Mouse (Mus musculus) hindbrain, embryonic 13.5 days (tissue): ENCODE data around the gene Nhs. TPM values are rescaled to one million over a fixed set of nuclear protein-coding genes. Genes with fewer than 3 reads are reported as not detected.

Source experiments
- ATAC-seq: fragments of 200-750 bp; cut with Nextera tagmentation; 2 replicates; pipeline ENCODE4 v1.8.0; 2017; ENCODE audit warnings: moderate TSS enrichment; ENCODE audit not compliant: low FRiP score
- H3K27ac ChIP-seq: fragments of 300-500 bp; sonication (generic); 2 replicates; pipeline ENCODE4 v1.5.1; 2015; ENCODE audit warnings: inconsistent platforms, mild to moderate bottlenecking, moderate library complexity
- H3K27me3 ChIP-seq: fragments of 300-500 bp; sonication (generic); 2 replicates; pipeline ENCODE4 v1.6.1; 2015; ENCODE audit warnings: mild to moderate bottlenecking, inconsistent platforms
- H3K36me3 ChIP-seq: fragments of 300-500 bp; sonication (generic); 2 replicates; pipeline ENCODE4 v1.6.1; 2015; ENCODE audit warnings: mild to moderate bottlenecking, inconsistent platforms
- H3K4me1 ChIP-seq: fragments of 300-500 bp; sonication (generic); replicated peaks from 2 replicates; pipeline ENCODE4 v1.6.1; 2015; ENCODE audit warnings: inconsistent platforms
- H3K4me2 ChIP-seq: fragments of 300-500 bp; sonication (generic); 2 replicates; pipeline ENCODE4 v1.6.1; 2015; ENCODE audit warnings: inconsistent platforms, mild to moderate bottlenecking, moderate library complexity
- H3K4me3 ChIP-seq: fragments of 300-500 bp; sonication (generic); 2 replicates; pipeline ENCODE4 v1.5.1; 2015; ENCODE audit warnings: mild to moderate bottlenecking, inconsistent platforms
- H3K9ac ChIP-seq: fragments of 300-500 bp; sonication (generic); 2 replicates; pipeline ENCODE4 v1.6.1; 2015; ENCODE audit warnings: mild to moderate bottlenecking, inconsistent platforms
- H3K9me3 ChIP-seq: fragments of 300-500 bp; sonication (generic); 2 replicates; pipeline ENCODE4 v1.6.1; 2016; ENCODE audit warnings: inconsistent platforms
- whole genome bisulfite sequencing: fragments of 180-500 bp; shearing (Covaris S2); methylation state at CpG from one replicate; pipeline ENCODE4 v1.1.7; 2015; 5-methylcytosine and 5-hydroxymethylcytosine counted together
- polyA plus RNA-seq: library from polyadenylated mRNA; unstranded; fragments of >200 nt; fragmentation: Nextera tagmentation; extraction: Ambion mirVana; gene quantifications from 2 replicates; pipeline ENCODE4 v1.2.1, GENCODE M21; 2015

Gene Nhs
- polyA plus RNA-seq, 1 experiment from 2014 or later, result 2.5 TPM

- no peak overlapping the region for H3K9ac ChIP-seq
- H3K27ac ChIP-seq, result no peak overlapping the region
- H3K4me1 ChIP-seq, result no peaks in the 10 kb centered on the region
- no peaks in the 10 kb centered on the region for H3K36me3 ChIP-seq
- ATAC-seq, result no peak
- WGBS, result 64% methylated on average over 2 of the region's 2 CpGs
- peaks cover 40% of the 10 kb centered on the region; the same call in 1 of the 2 replicates for H3K27me3 ChIP-seq
- no peaks in the 10 kb centered on the region for H3K9me3 ChIP-seq
- no peak overlapping the region for H3K4me3 ChIP-seq
- H3K4me2 ChIP-seq, result no peak overlapping the region
Observed at GRCm38 (mm10) chrX:162063164-162063563, 96.4 kb downstream of the Nhs start.

GRCm38 (mm10) chrX:162055635-162056034, 103.9 kb downstream of the Nhs start:
- H3K27me3 ChIP-seq, result peaks cover 46% of the 10 kb centered on the region

GRCm38 (mm10) chrX:162053566-162053965, 106.0 kb downstream of the Nhs start:
- Histone ChIP-seq H3K4me1 (no peaks in the 10 kb centered on the region), H3K27ac (no peak overlapping the region), H3K36me3 (no peaks in the 10 kb centered on the region), H3K9me3 (no peaks in the 10 kb centered on the region), H3K4me2 (no peak overlapping the region), H3K27me3 (peaks cover 48% of the 10 kb centered on the region), H3K9ac (no peak overlapping the region), H3K4me3 (no peak overlapping the region)
- no peak for ATAC-seq
- 66% methylated on average over 5 of the region's 5 CpGs for WGBS

More at GRCm38 (mm10) chrX:162055635-162056034, 103.9 kb downstream of the Nhs start:
- Histone ChIP-seq H3K9ac (no peak overlapping the region), H3K4me1 (no peaks in the 10 kb centered on the region), H3K4me3 (no peak overlapping the region), H3K27ac (no peak overlapping the region), H3K36me3 (no peaks in the 10 kb centered on the region), H3K4me2 (no peak overlapping the region), H3K9me3 (no peaks in the 10 kb centered on the region)
- WGBS, result 76% methylated on average over 2 of the region's 2 CpGs
- ATAC-seq, result no peak

- Histone ChIP-seq H3K27me3 (peaks cover 47% of the 10 kb centered on the region), H3K4me1 (no peaks in the 10 kb centered on the region)
- ATAC-seq, result no peak
Observed at GRCm38 (mm10) chrX:162052534-162052933, 107.0 kb downstream of the Nhs start.

GRCm38 (mm10) chrX:162049616-162050015, 109.9 kb downstream of the Nhs start:
- Histone ChIP-seq H3K27me3 (peaks cover 52% of the 10 kb centered on the region), H3K4me1 (no peaks in the 10 kb centered on the region), H3K9ac (no peak overlapping the region), H3K4me2 (no peak overlapping the region), H3K9me3 (no peaks in the 10 kb centered on the region), H3K27ac (no peak overlapping the region), H3K4me3 (no peak overlapping the region), H3K36me3 (no peaks in the 10 kb centered on the region)
- WGBS, result 89% methylated on average over 2 of the region's 2 CpGs
- no peak for ATAC-seq

More at GRCm38 (mm10) chrX:162052534-162052933, 107.0 kb downstream of the Nhs start:
- no peaks in the 10 kb centered on the region for H3K36me3 ChIP-seq
- no peak overlapping the region for H3K9ac ChIP-seq
- no peaks in the 10 kb centered on the region for H3K9me3 ChIP-seq
- H3K27ac ChIP-seq, result no peak overlapping the region
- no peak overlapping the region for H3K4me3 ChIP-seq
- H3K4me2 ChIP-seq, result no peak overlapping the region
- WGBS, result 80% methylated on average over 1 of the region's 1 CpGs

- Histone ChIP-seq H3K36me3 (no peaks in the 10 kb centered on the region), H3K4me3 (no peak overlapping the region), H3K9me3 (no peaks in the 10 kb centered on the region), H3K27ac (no peak overlapping the region), H3K4me1 (no peaks in the 10 kb centered on the region), H3K9ac (no peak overlapping the region), H3K27me3 (peaks cover 41% of the 10 kb centered on the region; the same call in 1 of the 2 replicates), H3K4me2 (no peak overlapping the region)
- WGBS, result 93% methylated on average over 2 of the region's 2 CpGs
- ATAC-seq, result no peak
Observed at GRCm38 (mm10) chrX:162045527-162045926, 114.0 kb downstream of the Nhs start.

- ATAC-seq, result no peak
- Histone ChIP-seq H3K9ac (no peak overlapping the region), H3K27me3 (peaks cover 41% of the 10 kb centered on the region; the same call in 1 of the 2 replicates), H3K4me2 (no peak overlapping the region), H3K9me3 (no peaks in the 10 kb centered on the region), H3K27ac (no peak overlapping the region), H3K4me1 (no peaks in the 10 kb centered on the region), H3K36me3 (no peaks in the 10 kb centered on the region), H3K4me3 (no peak overlapping the region)
Observed at GRCm38 (mm10) chrX:162044109-162044508, 115.4 kb downstream of the Nhs start.

GRCm38 (mm10) chrX:162025210-162025953, 134.1 kb downstream of the Nhs start:
- Histone ChIP-seq H3K9me3 (no peaks in the 10 kb centered on the region), H3K4me3 (no peak overlapping the region), H3K9ac (no peak overlapping the region), H3K27ac (no peak overlapping the region), H3K4me1 (0 out of 2 replicates have a peak, but pooled peaks cover 2% of the 10 kb centered on the region), H3K36me3 (no peaks in the 10 kb centered on the region), H3K27me3 (peaks cover 64% of the 10 kb centered on the region), H3K4me2 (peak overlapping the region; percentile 35)
- ATAC-seq, result 0 out of 2 replicates have a peak, but pooled peaks have one; percentile 39
- WGBS, result 35% methylated on average over 13 of the region's 13 CpGs

GRCm38 (mm10) chrX:162021724-162022123, 137.8 kb downstream of the Nhs start:
- Histone ChIP-seq H3K9ac (no peak overlapping the region), H3K4me2 (no peak overlapping the region), H3K4me1 (peaks cover 6% of the 10 kb centered on the region), H3K9me3 (no peaks in the 10 kb centered on the region), H3K27me3 (peaks cover 58% of the 10 kb centered on the region), H3K27ac (no peak overlapping the region), H3K36me3 (no peaks in the 10 kb centered on the region), H3K4me3 (no peak overlapping the region)
- 83% methylated on average over 3 of the region's 3 CpGs for WGBS
- no peak for ATAC-seq

- Histone ChIP-seq H3K27ac (no peak overlapping the region), H3K27me3 (peaks cover 61% of the 10 kb centered on the region), H3K4me3 (no peak overlapping the region), H3K9ac (no peak overlapping the region), H3K4me1 (peaks cover 8% of the 10 kb centered on the region), H3K4me2 (no peak overlapping the region), H3K36me3 (no peaks in the 10 kb centered on the region), H3K9me3 (no peaks in the 10 kb centered on the region)
- 92% methylated on average over 3 of the region's 3 CpGs for WGBS
- no peak for ATAC-seq
Observed at GRCm38 (mm10) chrX:162020039-162020566, 139.4 kb downstream of the Nhs start.

- peak overlapping the region; percentile 25; the same call in 1 of the 2 replicates for H3K4me2 ChIP-seq
- no peak overlapping the region for H3K4me3 ChIP-seq
- peaks cover 8% of the 10 kb centered on the region for H3K4me1 ChIP-seq
- no peak for ATAC-seq
- H3K9me3 ChIP-seq, result no peaks in the 10 kb centered on the region
- peaks cover 71% of the 10 kb centered on the region; the same call in 1 of the 2 replicates for H3K27me3 ChIP-seq
- 44% methylated on average over 9 of the region's 9 CpGs for WGBS
- H3K36me3 ChIP-seq, result no peaks in the 10 kb centered on the region
- no peak overlapping the region for H3K27ac ChIP-seq
- H3K9ac ChIP-seq, result no peak overlapping the region
Observed at GRCm38 (mm10) chrX:162017471-162017870, 142.1 kb downstream of the Nhs start.

GRCm38 (mm10) chrX:162012570-162012969, 147.0 kb downstream of the Nhs start:
- H3K4me3 ChIP-seq, result no peak overlapping the region
- no peaks in the 10 kb centered on the region for H3K36me3 ChIP-seq
- H3K27ac ChIP-seq, result no peak overlapping the region
- H3K27me3 ChIP-seq, result peaks cover 71% of the 10 kb centered on the region
- no peak overlapping the region for H3K9ac ChIP-seq
- ATAC-seq, result no peak
- H3K9me3 ChIP-seq, result no peaks in the 10 kb centered on the region
- no peak overlapping the region for H3K4me2 ChIP-seq
- 89% methylated on average over 4 of the region's 4 CpGs for WGBS
- peaks cover 8% of the 10 kb centered on the region for H3K4me1 ChIP-seq

GRCm38 (mm10) chrX:162009876-162010275, 149.7 kb downstream of the Nhs start:
- no peaks in the 10 kb centered on the region for H3K9me3 ChIP-seq
- H3K27me3 ChIP-seq, result peaks cover 63% of the 10 kb centered on the region
- no peak overlapping the region for H3K9ac ChIP-seq
- WGBS, result 26% methylated on average over 3 of the region's 3 CpGs
- H3K36me3 ChIP-seq, result no peaks in the 10 kb centered on the region
- no peaks in the 10 kb centered on the region for H3K4me1 ChIP-seq
- no peak overlapping the region for H3K4me2 ChIP-seq
- no peak overlapping the region for H3K27ac ChIP-seq
- no peak overlapping the region for H3K4me3 ChIP-seq
- ATAC-seq, result no peak
